Mouse (Mus musculus): ENCODE data around the gene Cpt1c. TPM values are rescaled to one million over a fixed set of nuclear protein-coding genes. Genes with fewer than 3 reads are reported as not detected.

Cpt1c gene
- total RNA-seq, 2 experiments from 2014 or later, result 1.2 to 1.8 TPM

DNA sequence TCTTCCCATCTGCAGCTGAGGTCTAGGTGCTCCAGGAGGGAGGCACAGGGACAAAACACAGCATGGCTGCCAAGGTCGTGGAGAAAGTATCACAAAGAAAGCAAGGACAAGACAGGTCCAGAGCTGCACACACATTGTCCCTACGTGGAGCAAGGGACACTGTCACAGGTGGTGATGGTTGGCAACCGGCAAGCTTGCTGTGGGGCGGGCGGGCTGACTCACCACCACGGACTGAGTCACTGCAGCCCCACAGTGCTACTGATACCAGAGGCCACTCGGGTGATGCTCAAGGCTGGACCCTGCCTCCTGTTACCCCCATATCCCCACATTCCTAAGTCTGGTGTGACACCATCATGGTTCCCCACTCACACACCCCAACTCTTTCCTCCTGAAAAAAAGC lies 27.8 kb upstream of the Cpt1c start:
- DNase-seq, result no peak

DNA sequence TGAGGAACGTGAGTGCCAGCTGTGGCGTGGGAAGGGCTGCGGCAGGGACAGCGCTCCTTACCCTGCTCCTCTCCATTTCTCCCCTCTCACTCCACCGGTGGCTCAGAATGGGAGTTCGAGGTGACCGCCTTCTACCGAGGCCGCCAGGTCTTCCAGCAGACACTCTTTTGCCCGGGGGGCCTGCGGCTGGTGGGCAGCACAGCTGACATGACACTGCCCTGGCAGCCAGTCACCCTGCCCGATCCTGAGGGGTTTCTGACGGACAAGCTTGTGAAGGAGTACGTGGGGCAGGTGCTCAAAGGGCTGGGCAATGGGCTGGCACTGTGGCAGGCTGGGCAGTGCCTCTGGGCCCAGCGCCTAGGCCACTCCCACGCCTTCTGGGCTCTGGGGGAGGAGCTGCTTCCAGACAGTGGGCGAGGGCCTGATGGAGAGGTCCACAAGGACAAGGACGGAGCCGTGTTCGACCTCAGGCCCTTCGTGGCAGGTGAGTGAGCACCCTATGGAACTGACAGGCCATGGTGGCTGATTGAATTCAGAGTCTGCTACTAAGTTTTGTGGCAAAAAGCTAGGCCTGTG lies 26.0 kb upstream of the Cpt1c start:
- intact Hi-C loops (cut with DNase I), result loop anchor here (1.0 kb wide), 1 partner anchor 14 kb away; no protein-coding TSS in a partner anchor
- no peak for DNase-seq

More for the DNA sequence above, 27.8 kb upstream of the Cpt1c start:
- intact Hi-C loops (cut with DNase I), result no loop called here

DNA sequence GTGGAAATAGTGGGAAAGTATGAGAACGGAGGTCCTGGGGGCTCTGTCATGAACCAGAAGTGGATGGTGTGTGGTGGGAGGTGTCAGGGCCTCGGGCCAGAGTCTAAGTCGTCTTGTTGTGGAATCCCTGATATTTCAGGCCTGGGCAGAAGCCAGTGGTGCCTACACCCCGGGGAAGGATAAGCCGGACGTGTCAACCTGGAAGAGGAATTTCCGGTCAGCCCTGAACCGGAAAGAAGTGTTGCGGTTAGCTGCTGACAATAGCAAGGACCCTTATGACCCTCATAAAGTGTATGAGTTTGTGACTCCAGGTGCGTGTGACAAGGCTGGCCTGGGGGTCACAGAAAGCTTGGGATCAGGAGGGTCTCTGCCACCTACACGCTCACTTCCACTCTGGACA lies 25.1 kb upstream of the Cpt1c start:
- intact Hi-C loops (cut with DNase I), result loop anchor here (1.0 kb wide), 1 partner anchor 15 kb away; no protein-coding TSS in a partner anchor
- DNase-seq, result no peak

DNA sequence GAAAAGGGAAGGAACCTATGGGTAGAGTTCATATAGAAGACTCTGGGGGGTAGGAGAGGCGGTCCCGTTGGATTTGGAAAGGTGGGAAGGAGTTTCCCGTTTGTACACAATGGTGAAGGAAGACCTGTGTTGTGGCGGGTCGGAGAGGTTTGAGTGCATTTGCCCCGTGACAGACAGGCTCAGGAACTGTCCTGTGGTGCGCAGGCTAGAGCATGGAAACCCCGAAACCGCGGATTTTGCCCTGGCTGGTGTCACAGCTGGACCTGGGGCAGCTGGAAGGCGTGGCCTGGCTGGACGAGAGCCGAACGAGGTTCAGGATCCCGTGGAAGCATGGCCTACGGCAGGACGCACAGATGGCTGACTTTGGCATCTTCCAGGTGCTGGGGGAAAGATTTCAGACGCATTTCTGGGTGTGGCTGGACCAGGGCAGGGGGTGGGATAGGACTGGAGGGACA lies 23.9 kb upstream of the Cpt1c start, which contains the start of gene Bcl2l12:
Gene Bcl2l12, minus strand, starts transcription at position 212 of the 455 bp plus-strand sequence.
- intact Hi-C loops (cut with DNase I), result no loop called here

DNA sequence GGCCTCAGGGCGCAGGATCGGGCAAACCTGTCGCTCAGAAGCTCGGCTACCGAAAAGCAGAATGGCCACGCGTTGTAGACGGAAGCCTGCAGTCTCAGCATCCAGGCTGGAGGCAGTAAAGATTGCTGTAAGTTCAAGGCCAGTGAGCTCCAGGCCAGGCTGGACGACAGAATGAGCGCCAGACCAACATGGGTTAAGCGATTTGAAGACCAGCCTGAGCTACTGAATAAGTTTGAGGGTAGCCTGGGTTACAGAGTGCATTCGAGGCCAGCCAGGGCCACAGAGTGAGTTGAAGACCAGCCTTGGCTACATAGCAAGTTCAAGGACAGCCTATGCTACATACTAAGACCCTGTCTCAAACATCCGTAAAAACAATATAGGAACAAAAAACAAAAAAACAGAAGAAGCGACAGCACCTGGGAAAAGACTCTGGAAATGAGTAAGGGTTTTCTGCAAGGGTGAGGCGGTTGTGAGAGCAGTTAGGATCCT lies 23.3 kb upstream of the Cpt1c start:
- DNase-seq, result no peak
- intact Hi-C loops (cut with DNase I), result no loop called here

More for the DNA sequence above, 23.9 kb upstream of the Cpt1c start, which contains the start of gene Bcl2l12:
- DNase-seq, result peak; percentile 48 to 51

DNA sequence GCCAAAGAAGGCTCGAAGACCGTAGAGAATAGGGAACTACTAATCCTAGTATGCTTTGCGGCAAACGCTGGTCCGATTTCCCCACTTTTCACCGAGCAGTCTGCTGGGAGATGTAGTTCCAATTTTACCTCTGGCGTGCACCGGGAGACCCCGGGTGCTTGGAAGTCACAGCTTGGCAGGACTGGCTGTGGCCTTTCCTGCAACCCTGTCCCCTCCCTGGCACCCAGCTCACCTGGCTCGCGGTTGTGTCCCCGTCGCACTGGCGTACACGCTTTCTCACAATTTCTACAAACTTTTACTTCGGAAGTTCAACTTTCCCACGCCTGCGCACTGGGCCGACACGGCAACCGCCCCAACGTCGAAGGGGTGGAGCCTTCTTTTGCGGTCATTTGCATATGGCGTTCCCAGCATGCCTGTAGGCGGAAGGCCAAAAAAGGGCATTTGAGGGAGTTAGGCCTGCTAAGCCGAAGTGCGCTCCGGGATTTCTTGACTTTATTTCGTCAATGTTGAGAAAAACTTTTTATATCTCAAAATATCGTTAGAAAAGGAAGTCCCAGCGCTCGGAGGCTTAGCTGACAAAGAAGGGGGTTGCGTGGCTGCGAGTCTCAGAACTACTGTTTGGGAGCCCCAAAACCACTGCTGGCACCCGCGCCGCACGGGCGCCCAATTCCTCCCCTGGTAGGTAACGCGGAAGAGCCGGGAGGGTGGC lies 22.7 kb upstream of the Cpt1c start, which contains the start of gene Irf3:
Gene Irf3, plus strand, starts transcription at position 418 of the 709 bp plus-strand sequence.
- DNase-seq, result peak; percentile 95 to 97
- intact Hi-C loops (cut with DNase I), result no loop called here

DNA sequence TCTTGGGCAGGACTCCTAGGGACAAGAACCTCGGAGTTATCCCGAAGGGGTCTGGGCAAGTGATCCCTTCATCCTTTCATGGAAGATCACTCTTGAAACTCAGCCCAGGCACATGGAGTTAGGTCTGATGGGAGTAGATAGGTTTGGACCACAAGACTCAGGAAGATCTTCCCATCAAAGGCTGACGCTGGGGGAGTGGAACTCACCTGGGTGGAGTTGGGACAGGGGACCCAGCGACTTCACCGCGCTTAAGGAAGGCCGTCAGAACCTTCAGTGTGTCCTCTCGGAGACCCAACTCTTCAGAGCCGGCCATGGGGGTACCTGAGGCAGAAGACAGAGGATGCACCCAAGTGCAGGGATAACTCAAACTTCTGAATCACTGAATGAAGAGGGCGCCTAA lies 22.0 kb upstream of the Cpt1c start:
- intact Hi-C loops (cut with DNase I), result no loop called here
- no peak for DNase-seq

DNA sequence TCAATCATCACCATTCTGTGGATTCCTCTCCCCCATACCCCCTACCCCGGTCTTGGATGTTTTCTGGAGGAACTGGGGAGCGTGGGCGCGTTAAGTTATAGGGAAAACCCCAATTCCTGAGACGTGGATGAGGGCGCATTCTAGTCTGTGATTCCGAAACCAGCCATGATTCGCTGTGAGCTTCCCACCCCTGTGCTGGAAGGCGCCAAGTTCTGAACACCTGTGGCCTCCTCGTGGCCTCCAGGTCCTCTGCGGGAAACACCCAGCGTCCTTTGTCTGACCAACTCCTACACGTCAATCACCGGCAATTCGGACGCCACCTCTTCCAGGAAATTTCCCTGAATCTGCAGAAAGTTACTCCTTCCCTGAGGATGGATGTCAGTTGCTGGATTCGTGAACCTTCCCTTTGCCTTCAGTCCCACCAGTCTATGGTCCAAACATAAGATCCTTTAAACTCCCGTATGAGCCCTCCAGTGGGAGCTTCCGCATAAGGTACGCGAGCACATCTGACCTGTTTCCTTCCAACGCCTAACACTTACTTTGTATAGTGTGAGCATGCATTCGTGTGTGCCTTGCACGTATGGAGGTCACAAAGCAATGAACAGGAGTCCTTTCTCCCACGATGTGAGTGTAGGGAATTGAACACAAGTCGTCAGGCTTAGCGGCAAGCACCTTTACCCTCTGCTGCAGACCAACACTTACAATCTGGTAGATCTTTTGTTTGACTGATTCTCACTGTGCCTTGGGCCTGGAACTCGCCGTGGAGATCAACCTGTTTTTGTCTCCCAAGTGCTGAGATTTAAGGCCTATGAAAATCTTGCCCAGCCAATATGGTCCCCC lies 12.4 kb upstream of the Cpt1c start:
- intact Hi-C loops (cut with DNase I), result no loop called here
- no peak for DNase-seq

DNA sequence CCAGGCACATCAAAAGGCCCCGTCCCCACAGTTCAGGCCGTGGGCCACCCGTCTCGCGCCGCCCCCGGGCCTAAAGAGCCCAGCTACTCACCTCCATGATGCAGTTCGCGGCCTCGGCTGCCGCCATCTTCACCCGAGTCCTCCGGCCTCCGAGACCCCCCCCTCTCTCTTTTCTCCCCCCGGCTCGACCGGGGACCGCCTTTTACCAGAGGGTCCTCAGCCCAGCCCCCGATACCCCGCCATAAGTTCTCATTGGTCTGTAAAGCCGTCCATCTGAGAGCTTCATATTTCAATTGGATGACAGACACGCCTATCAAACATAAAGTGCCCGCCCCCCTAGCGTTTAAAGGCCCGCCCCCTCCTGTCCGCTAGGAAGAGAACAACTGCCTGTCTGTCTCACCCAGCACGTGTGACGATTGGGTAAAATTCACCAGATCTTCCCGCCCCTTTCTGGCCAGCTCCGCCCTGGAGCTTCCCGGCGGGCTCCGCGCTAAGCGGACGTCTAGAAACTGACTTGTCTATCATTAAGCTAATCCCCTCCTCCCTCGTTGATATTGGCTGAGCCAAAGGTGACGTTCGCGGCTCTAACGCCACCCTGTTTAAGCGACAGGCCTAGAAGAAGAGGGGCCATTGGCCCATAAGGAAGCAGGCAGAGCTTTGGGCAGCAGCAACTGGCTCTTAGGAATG lies 11.7 kb upstream of the Cpt1c start, which contains the start of gene Prmt1:
Gene Prmt1, minus strand, starts transcription at position 377 of the 687 bp plus-strand sequence.
- DNase-seq, result peak; percentile 95 to 96
- intact Hi-C loops (cut with DNase I), result no loop called here

DNA sequence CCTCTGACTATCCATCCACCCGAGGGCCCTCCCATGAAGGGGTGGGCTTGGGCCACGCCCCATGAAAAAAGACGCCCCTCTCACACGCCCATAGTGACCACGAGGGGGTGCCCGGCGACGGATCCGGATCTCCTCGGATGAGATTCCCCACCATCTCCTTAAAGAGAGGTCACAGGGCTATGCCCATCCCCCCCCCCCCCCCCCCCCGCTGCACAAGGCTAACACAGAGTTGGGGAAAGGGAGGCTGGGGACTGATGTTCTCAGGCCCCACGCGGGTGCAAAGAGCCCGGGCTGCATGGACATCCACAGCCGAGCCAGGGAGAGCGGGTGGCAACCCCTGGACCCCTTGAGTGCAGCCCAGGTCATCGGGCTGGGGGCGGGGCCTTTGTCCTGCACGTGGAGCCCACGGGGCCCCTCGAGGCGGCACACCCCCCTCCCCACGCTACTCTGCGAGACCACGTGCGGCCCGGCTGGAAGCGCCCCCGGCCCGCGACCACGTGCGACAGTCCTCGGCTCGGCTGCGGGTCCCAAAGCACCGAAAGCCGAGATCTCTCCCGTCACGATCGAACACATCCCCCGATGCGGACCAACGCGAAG lies 11.0 kb upstream of the Cpt1c start:
- DNase-seq, result peak in 1 of 2 experiments; percentile 72
- intact Hi-C loops (cut with DNase I), result no loop called here

DNA sequence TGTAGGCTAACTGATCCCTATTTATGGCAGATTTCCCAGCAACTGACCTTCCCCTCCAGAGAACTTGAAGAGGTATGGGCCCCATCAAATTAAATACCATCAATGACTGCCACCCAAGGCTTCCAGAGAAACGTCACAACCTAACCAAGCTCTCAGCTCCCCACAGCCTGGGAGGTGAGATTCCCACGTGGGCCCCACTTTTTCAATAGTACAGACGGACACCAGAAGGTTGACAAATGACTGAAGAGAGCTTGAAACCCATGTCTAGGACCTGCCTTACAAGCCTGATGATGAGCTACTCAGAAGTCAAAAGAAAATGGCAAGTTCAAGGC lies 10.1 kb upstream of the Cpt1c start:
- DNase-seq, result no peak
- intact Hi-C loops (cut with DNase I), result loop anchor here (5.0 kb wide), 2 partner anchors 88 to 153 kb away; partner anchors contain the start of genes Flt3l and Gm45713

DNA sequence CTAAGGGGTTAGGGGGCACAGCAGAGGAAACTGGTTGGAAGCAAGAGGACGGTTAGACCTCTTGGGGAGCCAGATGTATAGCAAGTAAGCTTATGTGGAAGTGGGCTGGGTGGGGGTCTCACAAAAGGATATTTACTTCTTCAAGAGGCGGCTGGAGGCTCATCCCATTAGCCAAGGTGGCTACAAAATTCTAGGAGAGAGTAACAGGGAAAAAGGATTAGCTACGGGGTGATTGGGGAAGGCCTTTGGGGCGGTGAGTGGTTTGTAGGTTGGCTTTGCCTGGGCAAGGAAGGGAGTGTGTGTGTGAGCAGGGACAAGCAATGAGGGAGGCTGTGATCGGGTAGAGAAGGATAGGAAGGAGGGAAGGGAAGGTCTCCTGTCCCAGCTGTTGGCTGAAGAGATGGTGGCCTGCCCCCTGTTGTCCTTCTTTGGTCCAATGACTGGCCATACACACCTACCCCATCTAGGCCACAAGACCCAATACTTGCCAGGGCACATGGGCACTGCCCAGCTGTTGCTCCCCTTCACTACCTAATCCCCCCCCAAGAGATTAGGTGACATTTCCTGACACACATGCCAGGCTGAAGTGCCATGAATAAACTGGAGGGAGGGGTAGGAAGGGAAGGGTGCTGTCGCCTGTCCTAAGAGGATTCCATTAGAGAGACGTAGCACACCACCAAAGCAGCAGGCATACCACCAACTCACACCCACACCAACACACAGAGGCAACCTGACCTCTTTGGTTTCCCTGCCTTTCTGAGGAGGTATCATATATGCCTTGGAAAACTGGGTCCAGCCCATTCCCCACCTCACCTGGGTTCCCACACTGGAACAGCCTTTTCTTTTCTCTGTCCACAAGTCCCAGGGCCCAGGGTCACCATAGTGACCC lies 9.5 kb upstream of the Cpt1c start:
- intact Hi-C loops (cut with DNase I), result loop anchor here (5.0 kb wide), 2 partner anchors 88 to 153 kb away; partner anchors contain the start of genes Flt3l and Gm45713
- no peak for DNase-seq

DNA sequence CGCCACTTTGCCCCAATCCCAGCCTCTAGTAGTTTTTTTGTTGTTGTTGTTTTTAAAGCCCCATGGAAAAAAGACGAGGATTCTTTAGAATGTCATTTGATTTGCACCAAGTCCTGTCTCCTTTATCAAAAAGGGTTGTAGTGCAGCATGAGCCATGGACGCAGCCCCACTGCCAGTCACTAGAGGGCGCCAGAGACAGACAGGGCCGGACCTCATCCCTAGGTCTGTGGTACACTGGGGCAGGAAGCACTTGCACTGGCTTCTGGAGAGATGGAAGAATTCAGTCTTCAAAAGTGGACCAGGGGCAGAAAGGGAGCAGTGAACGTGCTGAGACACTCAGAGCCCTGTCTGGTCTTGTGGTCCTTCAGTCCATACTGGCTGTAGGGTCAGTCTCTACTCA lies 8.4 kb upstream of the Cpt1c start:
- DNase-seq, result peak; percentile 84 to 86
- intact Hi-C loops (cut with DNase I), result loop anchor here (5.0 kb wide), 2 partner anchors 89 to 154 kb away; partner anchors contain the start of genes Flt3l and Gm45713

DNA sequence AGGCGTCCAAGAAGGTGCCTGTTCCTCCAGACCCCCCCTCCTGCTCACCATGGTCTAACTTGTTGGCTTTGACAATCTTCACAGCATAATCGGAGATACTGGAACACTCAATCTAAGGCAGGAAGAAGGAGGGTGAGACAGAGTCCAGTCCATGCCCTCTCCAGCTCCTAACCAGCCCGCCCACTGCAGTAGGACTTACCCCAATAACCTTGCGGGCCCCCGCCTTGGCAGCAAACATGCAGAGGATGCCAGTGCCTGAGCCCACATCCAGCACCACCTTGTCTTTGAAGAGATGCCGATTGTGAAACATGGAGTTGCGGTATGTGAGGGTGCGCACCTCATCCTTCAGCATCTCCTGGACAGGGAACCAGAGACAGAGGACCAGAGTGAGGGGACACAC lies 6.9 kb upstream of the Cpt1c start:
- intact Hi-C loops (cut with DNase I), result loop anchor here (5.0 kb wide), 2 partner anchors 91 to 156 kb away; partner anchors contain the start of genes Flt3l and Gm45713
- DNase-seq, result no peak

DNA sequence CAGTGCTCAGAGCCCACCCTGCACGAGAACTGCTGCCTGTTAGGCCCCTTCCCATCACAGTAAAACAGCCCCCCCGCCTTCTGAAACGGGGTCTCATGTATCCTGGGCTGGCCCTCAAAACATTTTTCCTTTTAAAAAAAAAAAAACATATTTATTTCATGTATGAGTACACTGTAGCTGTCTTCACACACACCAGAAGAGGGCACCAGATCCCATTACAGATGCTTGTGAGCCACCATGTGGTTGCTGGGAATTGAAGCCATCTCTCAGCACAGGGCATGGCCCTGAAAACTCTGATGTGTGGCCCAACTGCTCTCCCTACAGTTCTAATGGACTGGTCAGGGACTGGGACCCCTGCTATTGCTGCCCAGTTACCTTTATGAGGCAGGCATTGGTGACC lies 3.6 kb upstream of the Cpt1c start:
- no peak for DNase-seq
- intact Hi-C loops (cut with DNase I), result no loop called here

DNA sequence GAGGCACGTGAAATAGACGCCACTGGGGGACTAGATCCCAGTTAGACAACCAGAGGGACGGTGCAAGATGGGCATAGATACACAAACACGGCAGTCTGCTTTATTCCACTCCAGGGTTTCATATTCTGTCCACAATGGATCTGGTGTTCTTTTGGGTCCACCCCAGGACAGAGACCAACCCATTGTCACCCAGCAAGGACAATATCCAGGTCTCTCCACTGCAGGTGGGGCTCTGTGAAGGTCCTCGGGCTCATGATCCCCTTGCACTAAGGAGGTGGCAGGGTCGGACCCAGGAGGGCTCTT lies 417 bp upstream of the Cpt1c start:
- intact Hi-C loops (cut with DNase I), result no loop called here
- no peak for DNase-seq

DNA sequence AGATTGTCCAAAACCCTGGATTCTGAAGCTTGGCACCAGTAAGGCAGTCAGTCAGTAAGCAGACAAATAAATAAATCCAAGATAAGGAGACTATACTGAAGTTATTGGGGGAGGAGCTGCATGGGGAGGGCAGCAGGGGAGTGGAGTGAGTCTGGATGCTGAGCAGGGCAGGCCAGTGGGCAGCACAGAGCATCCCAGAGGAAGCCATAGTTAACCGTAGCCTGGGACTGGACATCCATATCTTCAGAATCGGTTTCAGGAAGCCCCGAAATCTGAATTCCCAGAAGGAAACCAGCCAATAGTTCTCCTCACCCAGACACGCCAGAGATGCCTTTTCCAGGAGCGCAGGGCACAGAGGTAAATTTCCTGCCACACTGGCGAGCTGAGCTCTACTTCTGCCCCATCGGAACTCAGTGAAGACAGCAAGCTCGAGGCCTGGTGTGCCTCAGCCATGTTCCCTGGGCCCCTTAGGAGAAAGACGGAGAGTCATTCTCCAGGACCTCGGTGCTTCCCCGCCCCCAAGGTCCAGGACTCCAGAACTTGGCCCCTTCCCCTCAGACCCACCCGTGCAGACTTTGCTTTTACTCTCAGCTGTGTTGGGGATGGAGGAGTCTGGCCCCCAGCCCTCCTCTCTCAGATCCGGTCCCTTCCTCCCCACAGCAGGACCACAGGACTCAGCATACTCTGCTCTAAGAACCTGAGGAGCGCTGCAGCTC lies 1.1 kb downstream of the Cpt1c start:
- DNase-seq, result no peak
- intact Hi-C loops (cut with DNase I), result no loop called here

DNA sequence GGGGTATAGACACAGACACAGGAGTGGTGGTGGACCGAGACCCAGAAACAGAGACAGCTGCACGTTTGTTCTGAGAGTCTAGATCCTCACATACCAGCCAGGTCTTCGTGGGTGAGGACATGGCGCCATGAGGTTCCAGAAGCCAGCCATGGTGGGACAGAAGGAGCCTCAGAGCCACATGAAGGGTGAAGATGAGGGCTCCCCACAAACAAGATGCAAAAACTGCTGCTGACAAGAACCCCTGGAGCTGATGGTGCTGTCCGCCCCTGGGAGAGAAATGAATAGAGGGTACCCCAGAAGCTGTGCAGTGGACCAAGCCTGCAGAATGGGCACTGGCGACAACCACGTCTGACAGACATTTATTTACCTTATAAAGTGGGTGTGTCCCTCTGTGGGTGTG lies 3.5 kb downstream of the Cpt1c start:
- intact Hi-C loops (cut with DNase I), result no loop called here
- DNase-seq, result no peak
